Mouse (Mus musculus): ENCODE measurements around the gene Bbs9.

GRCm38 (mm10) chr9:22457142-22457835 lies 18.2 kb upstream of the Bbs9 start:
- no peak for TF ChIP-seq CTCF (IDR thresholded peaks at IDR 0.05; ENCODE audit: low read depth, low read length)
- no peak for TF ChIP-seq EP300 (IDR thresholded peaks at IDR 0.05; ENCODE audit: insufficient read depth, low read depth, low read length)
- no peak for TF ChIP-seq POLR2A (IDR thresholded peaks at IDR 0.05; ENCODE audit: insufficient read depth, low read length)

Data from ES-Bruce4 (cell line).